Mouse (Mus musculus): ENCODE measurements around the gene Kntc1.

Kntc1 gene

DNA sequence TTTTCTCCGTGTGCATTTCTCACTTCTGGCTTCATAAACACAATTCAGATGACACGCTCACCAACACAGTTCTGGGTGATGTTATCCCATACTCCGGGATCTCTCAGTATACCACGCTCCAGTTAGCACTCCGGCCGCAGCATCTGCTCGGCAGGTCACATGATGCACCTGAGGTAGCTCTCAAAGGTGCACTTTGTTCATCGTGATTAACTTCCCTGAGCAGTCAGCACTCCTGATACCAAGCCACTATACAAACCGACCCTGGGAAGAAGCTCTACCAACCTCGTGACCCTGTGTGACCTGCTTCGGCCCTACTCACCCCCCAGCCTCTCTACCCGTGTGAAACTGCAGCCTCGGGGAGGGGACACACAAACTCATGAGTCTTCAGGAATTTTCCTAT, 59.6 kb downstream of the Kntc1 start:
- no peak for DNase-seq (ENCODE audit: low spot score)

DNA sequence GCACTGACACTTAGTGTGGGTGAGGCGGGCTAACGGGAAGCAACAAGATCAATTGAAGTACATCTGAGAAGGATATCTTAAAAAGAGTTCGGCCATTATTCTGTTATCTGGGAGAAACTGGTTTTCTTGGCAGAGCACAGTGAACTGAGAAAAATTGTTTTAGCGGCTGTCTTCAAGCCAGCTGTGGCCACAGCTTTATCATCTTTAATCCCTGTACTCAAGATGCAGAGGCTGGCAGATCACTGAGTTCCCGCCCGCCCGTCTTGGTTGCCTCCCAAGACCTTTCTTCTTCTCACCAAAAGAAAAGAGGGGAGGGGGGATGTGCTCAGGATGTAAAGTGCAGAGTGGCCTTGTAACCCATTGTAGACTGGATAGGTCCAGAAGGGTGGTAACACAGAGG, 67.4 kb downstream of the Kntc1 start:
- DNase-seq (ENCODE audit: low spot score), result no peak

DNA sequence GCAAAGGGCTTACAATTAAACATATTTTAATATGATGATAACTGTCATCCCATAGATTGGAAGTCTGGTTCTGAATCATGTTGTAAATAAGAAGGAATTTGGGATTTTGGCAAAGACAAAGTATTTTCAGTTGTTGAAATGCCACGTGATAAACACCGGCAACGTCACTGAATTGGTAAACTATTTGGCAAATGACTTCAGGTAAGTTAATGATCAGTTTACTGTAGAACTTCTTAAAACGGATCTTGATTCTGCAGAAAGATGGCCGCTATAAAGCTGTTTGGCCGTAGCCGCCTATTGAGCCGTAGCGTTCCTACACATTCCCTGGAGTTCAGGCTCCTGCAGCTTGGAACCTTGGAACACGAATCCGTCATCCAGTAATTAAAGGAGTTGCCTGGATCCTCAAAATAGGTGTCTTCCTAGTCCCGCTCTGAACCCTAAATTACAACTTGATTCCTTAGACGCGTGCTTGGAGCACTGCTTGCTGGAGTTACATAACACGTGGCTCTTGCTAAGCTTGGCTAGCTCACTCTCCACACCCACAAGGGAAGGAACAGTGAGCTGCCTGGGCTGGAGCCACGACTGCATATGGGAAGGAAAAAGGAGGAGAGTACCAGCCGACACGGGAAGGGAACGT, 69.5 kb downstream of the Kntc1 start:
- no peak for DNase-seq (ENCODE audit: low spot score)

DNA sequence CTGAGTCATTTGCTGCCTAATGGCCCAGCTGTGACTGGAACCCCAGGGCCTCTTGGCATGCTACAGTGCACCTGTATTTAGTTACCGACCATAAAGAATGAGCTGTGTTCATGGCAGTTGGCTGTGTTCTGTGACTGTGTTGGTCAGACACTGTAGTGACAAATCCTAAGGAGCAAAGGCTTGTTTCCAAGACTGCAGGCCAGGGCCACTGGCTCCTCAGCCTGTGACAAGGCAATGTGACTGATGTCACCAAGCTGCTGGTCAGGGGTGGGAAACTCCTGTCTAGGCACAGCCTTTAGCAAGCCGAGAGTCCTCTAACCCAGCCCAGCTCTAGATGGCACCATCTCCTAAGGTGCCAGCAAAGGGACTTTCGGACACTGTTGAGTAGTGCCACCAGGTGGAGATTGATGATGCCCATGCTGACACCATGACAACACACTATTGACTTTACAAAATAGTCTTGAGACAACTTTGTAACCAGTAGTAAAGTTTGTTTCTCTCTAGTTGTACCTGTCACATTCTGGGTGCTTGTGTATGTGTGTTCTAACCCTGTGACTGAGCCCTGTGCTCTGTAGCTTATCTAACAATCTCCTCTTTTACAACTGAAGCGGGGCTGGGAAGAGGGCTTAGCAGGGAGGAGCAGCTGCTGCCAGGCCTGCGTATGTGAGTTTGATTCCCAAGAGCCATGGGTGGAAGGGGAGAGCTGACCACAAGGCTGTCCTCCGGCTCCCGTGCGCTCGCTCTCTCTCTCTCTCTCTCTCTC, 71.2 kb downstream of the Kntc1 start:
- DNase-seq (ENCODE audit: low spot score), result no peak

DNA sequence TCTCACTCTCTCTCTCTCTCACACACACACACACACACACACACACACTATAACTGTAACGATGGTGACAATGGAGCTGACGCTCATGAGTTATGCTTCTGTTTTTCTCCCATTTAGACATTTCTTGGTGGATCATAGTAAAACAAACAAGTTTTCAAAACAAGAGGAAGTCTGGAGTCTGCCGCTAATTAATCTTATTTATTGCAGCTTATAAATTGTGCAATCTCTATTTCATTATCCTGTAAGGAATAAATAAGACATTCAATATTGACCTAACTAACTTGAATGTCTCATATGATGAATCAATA, 71.7 kb downstream of the Kntc1 start:
- DNase-seq (ENCODE audit: low spot score), result no peak

DNA sequence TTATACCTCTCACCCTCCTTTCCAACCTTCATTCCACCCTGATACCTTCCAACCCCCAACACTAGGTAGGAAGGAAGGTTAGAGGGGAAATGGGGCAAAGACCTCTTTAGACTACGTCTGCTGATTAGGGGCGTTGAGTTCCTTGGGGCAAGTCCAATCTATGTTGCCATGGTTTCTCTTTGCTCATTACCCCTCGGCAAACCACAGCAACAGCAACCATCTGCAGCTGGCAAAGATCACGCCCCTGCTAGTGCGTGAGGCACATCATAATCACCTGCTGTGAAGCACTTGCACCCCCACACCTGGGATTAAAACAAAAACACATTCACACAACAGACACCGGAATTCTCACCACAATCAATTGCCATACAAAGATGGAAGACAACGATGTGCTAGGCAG, 73.2 kb downstream of the Kntc1 start:
- no peak for DNase-seq (ENCODE audit: low spot score)

DNA sequence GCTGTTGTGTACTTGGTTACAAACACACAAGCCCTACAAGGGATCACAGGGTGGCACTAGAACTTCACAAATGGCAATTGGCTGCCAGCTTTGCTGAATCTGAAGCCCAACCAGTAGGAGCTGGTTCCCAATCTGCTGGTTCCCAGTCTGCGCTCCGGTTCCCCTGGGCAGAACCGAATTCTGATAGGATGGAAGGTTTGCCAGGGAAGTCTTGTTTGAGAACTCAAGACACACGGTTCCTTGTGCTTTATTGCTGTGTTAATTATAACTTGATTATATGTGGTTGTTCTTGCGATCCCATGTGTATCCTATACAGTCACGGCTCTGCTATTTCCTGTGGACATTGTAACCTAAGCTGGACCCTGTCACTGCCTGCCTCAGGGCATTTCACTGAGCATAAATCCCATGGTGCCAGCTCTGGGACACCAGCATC, 78.2 kb downstream of the Kntc1 start:
- no peak for DNase-seq (ENCODE audit: low spot score)

DNA sequence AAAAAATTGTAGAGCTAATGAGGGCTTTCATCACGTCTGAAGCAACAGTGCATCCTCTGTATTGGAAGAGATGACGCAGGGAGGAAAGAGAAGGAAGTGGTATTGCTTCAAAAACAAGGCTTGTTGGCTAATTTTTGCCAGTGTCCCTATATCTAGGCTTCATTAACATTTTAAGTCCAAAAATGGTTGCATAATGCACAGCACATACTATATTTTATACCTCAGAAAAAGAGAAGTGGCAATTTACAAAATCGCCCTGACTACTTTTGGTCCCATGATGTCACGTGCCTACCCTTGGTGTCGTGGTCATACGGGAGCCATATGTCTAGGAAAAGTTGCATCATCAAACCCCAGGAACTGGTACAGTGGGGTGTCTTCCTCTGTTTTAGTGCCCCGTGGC, 82.8 kb downstream of the Kntc1 start:
- DNase-seq (ENCODE audit: low spot score), result no peak

DNA sequence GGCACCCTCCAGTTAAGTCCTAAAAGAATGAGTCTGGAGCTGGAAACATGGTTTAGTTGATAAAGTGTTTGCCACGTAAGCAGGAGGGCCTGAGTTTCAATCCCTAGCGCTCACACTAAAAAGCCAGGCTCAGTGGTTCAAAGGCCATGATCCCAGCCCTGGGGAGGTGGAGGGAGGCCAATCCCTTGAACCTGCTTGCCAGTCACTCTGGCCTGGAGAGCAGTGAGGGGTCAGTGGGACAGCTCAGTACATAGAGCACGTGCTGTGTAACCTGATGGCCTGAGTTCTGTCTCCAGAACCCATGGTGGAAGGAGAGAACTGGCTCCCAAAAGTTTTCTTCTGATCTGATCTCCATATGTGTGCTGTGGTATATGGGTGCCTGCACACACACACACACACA, 85.3 kb downstream of the Kntc1 start:
- no peak for DNase-seq (ENCODE audit: low spot score)

DNA sequence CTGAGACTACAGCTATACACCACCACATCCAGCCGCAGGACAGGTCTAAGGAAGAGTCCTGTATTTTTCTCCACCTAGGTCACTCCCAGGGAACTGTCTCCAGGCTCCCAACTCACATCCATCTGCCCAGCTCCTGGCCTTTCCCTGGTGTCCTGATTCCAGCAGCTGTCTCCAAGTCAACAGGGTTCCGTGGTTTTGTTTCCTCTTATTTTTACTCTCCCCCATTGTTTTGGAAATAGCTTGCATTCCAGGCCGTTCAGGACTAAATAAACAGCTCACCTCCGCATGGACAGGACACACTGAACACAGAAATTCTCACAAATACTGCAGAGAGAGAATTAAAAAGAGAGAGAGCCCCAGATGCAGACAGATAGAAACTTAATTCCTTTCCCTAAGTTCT, 87.9 kb downstream of the Kntc1 start:
- no peak for DNase-seq (ENCODE audit: low spot score)

DNA sequence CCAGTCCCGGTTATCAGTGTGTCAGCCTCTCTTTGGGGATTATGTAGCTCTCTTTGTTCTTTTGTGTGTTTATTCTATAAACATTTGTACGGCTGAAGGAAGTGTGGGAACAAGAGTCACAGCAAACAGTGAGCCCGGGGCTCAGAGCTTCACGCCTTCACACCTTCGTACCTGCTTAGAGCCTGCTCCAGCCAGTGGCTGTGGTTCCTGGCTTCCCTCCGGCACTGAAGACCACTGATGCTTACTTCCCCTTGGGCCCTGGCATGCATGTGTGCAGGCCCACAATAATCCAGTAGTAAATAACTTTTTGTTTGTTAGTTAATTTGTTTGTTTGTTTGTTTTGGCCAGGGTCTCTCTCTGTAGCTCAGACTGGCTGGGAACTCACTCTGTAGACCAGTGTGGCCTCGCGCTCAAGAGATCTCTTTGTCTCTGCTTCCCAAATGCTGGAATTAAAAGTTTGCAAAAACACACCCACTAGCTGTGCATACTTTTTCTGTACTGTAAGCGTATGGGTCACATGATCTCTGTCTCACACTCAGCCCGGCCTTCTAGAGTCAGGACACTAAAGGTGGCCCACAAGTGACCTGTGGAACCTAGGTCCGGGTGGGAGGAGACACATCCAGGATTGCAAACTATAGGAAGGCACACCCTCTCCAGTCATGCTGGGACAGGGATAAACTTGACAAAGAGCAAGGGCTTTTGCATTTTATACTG, 92.9 kb downstream of the Kntc1 start:
- DNase-seq (ENCODE audit: low spot score), result no peak

DNA sequence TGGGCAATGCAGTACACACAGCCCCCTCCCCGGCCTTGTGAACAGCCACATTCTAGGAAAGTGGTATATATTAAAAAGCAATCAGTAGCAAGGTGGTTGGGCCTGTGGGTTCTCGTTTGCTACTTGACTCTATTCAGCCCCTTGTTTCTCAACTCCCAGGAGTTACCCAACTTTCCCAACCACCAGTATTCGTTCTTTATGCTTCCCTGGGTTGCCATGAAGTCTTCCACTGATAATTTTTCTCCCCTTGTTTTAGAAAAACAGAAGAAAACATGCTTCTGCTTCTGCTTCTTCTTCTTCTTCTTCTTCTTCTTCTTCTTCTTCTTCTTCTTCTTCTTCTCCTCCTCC, 93.4 kb downstream of the Kntc1 start:
- no peak for DNase-seq (ENCODE audit: low spot score)

DNA sequence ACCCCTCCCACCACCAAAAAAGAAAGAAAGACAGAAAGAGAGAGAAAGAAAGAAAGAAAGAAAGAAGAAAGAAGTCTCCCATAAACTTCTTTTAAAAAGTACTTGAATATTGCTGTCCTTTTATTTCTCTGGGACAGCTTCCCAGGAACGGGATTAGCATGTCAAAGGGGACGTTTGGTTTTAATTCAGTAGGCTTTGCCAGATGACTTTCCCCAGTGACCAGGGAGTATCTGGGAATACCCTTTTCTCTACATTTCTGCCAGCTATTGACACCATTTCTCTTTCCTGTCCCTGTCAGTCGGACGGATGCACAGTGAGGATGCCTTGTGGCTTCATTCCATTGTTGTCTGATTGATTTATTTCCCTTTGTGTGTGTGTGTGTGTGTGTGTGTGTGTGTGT, 94.3 kb downstream of the Kntc1 start:
- DNase-seq (ENCODE audit: low spot score), result no peak

DNA sequence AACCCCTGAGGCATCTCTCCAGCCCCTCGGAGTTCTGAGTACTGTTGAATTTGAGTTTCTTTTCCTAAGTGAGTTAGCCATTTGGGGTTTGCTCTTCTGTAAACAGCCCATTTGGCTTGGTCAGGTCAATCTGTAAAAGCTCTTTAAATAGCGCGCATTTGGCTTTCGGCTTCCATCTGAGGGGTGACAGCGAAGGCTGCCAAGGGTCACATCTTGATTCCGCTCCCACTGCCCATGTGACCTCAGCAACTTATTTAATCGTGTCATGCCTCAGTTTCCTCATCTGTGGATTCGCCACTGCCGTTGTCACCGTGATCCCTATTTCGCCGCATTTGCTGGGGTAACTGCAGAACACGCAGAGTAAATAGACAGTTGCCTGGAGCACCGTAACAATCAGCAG, 94.8 kb downstream of the Kntc1 start:
- DNase-seq (ENCODE audit: low spot score), result no peak

DNA sequence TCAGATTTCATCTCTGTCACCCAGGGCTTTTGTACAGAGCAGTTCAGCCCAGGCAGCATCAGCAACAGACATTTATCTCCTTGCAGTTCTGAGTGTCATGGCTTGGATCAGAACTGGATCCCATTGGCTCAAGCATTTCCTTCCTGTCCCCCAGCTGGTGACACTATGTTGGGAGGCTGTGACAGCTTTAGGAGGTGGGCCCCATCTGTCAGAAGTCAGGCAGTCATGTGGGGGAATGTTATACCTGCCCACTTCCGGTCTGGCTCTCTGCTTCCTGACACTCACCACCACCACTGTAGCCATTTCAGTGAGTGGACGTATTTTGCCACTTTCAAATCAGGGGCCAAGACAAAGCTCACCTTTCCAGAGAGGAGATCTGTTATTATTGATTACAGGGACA, 101.9 kb downstream of the Kntc1 start:
- DNase-seq (ENCODE audit: low spot score), result no peak

DNA sequence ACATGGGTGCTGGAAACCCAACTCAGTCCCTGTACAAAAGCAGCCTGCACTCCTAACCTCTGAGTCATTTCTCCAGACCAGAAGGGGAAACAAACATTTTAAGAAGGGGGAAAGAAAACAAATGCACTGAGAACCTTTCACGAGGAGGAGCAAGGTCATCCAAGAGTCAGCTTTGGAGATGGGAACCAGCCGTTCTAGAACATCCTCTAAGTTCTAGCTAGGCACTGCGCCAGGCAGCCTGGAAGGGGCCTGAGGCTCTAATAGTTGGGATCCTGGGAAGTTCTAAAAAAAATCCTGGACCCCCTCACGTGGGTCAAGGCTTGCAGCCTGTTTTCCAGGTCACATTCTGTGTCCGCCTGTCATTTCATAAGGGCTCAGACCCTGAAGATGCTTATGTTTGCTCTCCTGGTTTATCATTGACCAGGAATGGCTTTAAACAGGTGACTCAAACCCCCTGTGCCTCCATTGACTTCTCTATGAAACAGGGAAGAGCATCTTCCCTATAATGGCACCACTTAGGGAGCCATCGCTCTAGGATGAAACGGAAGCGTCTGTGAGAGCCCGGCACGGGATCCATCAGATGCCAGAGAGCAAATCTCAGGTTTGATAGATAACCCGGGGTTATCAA, 104.5 kb downstream of the Kntc1 start:
- no peak for DNase-seq (ENCODE audit: low spot score)

DNA sequence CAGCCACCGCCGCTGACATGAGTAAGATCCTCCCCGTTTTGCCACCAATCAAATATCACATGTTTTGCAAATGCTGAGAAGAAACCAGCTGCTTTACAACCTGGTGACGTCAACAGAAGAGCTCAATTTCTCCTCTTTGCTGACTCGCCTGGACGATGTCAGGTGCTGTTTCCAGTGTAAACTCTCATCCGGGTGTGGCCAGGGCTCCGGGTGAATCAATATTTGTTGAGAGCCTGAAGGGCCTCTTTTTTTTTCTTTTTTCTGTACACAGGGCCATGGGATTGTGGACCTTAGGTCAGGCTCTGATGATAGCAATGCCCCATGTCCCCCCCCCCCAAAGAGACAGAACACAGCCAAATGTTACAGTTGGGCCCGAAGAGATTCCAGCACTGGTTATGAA, 105.0 kb downstream of the Kntc1 start:
- no peak for DNase-seq (ENCODE audit: low spot score)

DNA sequence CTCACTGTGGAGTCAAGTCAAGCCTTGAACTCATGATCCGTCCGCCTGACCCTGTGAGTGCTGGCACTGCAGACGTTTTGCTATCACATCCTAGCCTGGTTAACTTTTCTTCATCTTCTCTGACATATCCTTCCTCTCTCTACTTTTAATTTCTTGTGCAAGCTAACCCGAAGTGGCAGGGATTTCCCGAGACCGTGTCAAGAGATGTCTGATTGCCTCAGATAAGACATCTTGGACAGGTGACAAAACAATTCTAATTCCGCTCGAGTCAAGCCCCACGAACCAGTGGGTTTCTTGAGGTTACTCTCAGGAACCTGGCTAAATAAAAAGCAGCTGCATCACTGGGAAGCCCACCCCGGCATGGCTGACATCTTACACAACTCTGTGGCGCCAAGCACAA, 109.3 kb downstream of the Kntc1 start:
- no peak for DNase-seq (ENCODE audit: low spot score)

DNA sequence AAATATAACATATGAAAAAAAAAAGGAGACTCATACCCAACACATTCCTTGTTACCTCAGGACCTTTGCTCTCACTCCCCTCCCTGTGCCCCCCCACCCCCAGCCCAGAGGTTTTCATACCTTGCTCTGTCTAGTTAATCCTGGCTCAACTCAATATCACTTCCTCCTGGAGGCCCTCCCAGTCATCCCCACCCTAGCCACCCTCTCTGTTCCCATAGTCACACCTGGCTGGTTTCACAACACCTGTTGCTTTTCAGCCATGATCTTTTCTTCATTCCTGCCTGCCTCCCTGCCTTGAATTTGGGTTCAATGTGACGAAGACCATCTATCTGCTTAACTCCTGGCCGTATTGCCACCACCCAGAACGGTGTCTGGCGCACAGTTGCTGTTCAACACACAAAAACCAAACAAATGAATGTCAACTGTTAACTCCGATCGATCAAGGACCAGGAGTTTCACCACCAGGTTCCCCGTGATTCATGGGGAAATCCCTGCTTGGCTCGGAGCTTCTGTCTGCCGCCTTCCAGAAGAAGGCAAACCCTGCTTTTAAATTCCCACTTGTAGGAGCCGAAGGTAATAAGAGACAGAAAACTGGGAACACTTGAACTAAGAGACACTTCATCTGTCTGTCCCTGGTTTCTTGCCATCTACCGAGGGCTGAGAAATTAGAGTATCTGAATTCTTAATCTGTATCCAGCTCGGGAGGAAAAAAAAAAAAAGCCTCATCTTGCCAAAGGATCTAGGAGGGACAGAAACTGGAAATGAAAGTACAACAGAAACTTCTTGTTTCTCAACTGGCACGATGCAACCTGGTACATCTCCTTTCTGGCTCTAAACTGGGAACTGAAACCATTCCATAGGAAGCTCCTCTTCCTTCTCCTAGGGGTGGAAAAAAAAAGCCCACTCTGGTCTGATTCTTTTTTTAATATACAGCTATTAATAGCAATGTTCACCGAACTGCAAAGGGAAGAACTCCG, 113.1 kb downstream of the Kntc1 start:
- no peak for DNase-seq (ENCODE audit: low spot score)

DNA sequence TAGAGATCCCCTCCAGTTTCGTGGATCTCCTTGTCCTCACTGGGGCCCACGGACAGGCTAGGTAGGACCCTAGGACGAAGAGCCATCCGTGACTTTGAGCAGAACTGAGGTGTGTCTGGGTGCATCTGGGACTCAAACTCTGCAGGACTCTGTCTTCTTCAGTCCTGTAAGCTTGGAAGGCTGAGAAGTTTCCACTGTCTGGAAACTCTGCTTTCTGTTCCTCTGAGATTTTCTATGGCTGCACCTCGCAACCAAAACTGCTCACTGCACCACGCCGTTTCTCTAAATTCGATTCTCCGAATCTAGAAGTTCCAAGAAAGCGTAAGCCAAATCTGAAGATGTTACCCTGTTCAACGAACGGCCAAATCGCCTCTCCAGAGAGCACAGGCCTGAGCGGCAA, 114.4 kb downstream of the Kntc1 start:
- DNase-seq (ENCODE audit: low spot score), result no peak

DNA sequence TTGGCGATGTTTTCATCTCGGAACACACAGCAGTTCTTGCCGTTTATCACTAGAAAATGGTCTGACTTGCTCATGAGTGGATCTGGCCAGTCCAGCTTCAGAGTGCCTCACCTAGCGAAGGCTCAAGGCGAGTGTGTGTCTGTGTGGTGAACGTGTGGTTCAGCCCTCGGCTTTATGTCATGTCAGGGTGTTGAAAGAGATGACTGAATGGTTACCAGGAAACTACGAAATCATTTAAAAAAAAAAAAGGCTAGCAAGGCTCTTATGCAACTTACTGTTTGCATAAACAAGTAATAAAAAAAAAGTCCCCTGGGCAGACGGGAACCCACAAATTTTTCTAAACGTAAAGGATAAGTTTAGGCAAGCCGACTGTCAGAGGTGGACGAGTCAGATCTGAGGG, 115.8 kb downstream of the Kntc1 start, which contains the start of gene Hcar2:
Gene Hcar2 (minus strand): TSS at position 135 of the 400 bp plus-strand sequence.
- no peak for DNase-seq (ENCODE audit: low spot score)

DNA sequence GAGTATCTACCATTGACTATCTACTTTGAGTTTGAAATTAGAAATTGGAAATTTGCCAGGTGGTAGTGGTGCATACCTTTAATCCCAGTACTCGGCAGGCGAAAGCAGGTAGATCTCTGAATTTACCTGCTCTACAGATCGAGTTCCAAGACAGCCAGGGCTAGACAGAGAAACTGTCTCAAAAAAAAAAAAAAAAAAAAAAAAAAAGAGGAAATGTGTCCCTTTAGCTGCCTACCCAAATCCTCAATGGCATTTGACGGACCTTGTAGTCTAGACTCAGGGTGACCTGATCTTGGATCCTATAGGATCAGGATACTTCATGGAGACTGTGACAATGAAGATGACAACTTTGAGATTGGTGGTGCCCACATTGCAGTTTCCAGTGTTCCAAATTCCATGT, 116.9 kb downstream of the Kntc1 start:
- no peak for DNase-seq (ENCODE audit: low spot score)

All from ovary, adult 18-20 months (tissue).